Mouse (Mus musculus): ENCODE data around the gene 4930524B15Rik. TPM values are rescaled to one million over a fixed set of nuclear protein-coding genes. Genes with fewer than 3 reads are reported as not detected.
A peak's percentile ranks its signal among the peaks of the same experiment; 100 is the strongest.

4930524B15Rik gene
- polyA plus RNA-seq, 1 experiment = 0.12 TPM

DNA sequence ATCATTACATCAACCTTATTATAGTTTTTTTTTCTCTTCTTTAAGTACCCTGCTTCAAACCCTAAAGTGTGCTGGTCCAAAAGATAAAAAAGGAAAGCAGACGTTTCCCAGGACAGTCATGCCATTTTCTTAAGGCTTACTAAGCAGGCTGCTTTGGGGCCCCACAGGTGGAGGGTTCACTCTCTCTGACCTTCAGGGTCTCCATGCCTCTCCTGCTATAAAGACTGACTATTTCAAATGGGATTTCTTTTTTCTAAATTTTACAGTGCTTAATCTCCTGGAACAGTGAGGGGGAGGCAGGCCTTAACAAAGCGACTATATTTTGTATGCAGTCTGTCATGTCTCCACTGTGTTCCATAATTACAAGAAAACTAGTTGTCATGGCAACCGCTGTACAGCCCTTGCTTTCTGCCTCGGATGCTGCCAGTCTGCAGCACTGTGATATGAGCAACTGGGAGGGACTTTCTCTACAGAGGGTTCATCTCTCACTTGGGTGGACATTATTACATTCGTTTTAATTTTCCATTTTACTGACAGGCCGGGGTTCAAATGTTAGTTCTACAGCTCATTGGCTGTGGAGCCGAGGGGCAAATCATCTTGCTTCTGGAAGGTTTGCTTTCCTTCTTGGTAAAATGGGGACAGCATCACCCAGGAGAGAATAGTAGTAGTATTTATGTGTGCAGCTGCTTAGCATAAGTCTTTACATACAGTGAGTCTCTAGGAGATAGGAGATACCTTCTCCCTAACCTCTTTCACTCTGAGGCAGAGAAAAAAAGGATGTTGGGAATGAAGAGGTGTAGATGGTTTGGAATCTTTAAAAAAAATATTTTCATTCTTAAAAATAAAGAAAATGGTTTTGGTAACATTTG is 62.3 kb downstream of the 4930524B15Rik start:
- peak; percentile 72 to 80 for DNase-seq (ENCODE audit: extremely low spot score in 1 of 2, low spot score in 1 of 2)

DNA sequence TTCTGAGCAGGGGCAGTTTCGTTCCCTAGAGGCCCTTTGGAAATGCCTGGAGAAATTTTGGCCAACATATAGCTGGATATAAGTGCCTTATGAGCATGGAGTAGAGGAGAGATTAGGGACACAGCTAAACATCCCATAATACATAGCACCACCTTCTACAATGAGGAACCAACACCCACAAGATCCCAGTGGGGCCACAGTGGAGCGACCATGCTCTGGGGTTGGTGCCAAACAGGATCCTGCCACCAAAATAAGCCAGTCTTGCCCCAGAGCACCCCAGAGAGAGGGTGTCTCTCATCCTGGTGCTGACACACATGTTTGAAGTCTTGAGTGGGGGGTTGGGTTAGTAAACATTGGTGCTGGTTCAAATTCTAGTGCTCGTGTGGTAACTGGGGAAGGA is 63.2 kb downstream of the 4930524B15Rik start:
- no peak for DNase-seq (ENCODE audit: extremely low spot score in 1 of 2, low spot score in 1 of 2)

Other genes with a start within 250 kb of the 4930524B15Rik start
- 52.9 and 55.5 TPM in 2 replicates for gene Cpeb4, start 93.4 kb upstream of the 4930524B15Rik start, polyA plus RNA-seq (2012; rRNA removed)
- 595 and 624 TPM in 2 replicates for gene Nsg2, start 34.9 kb downstream of the 4930524B15Rik start, polyA plus RNA-seq (2012; rRNA removed)
- gene Il9r, start 234.7 kb downstream of the 4930524B15Rik start, polyA plus RNA-seq (2012; rRNA removed) = not detected in 2 replicates
- 47.4 and 54.0 TPM in 2 replicates for gene Snrnp25, start 239.8 kb downstream of the 4930524B15Rik start, polyA plus RNA-seq (2012; rRNA removed)